Mouse (Mus musculus): ENCODE measurements at regions not wholly inside any gene's neighbourhood (a gene's known extent, or its start where the extent isn't known, plus 50 kb on each side); places are given as distances from the start of the nearest gene placed in this dataset.

- WGBS: 88% methylated on average over 3 of the region's 3 CpGs
- ATAC-seq (replicated peaks; ENCODE audit: low FRiP score, low read depth) (no peak), DNase-seq (ENCODE audit: low spot score) (no peak)
- no peaks in the 10 kb centered on the region for H3K4me1 ChIP-seq (replicated peaks; ENCODE audit: insufficient read depth, low read length)
- H3K4me3 ChIP-seq (replicated peaks; ENCODE audit: low read depth, low read length): no peak overlapping the region
- no peak overlapping the region for H3K27ac ChIP-seq
- TF ChIP-seq CTCF (IDR thresholded peaks at IDR 0.05; ENCODE audit: low read depth): peak; percentile 20; the same call in 1 of the 2 replicates
- H3K9me3 ChIP-seq (replicated peaks; ENCODE audit: low read length): no peaks in the 10 kb centered on the region
- H3K36me3 ChIP-seq (ENCODE audit: insufficient read depth, low read length): no peaks in the 10 kb centered on the region
- H3K27me3 ChIP-seq (ENCODE audit: insufficient read depth, low read length): no peaks in the 10 kb centered on the region
- H3K9ac ChIP-seq (ENCODE audit: low read depth, low read length): no peak overlapping the region
- H3K4me2 ChIP-seq (ENCODE audit: low read length): no peak overlapping the region
Measured at GRCm38 (mm10) chr14:46505266-46505665, 114.8 kb upstream of the Bmp4 start.

- peak; percentile 73 for DNase-seq (ENCODE audit: low spot score)
- Histone ChIP-seq H3K4me2 (ENCODE audit: low read length) (peak overlapping the region; percentile 25; the same call in 1 of the 2 replicates), H3K27me3 (ENCODE audit: insufficient read depth, low read length) (no peaks in the 10 kb centered on the region), H3K27ac (no peak overlapping the region), H3K9ac (ENCODE audit: low read depth, low read length) (no peak overlapping the region), H3K9me3 (replicated peaks; ENCODE audit: low read length) (no peaks in the 10 kb centered on the region), H3K4me3 (replicated peaks; ENCODE audit: low read depth, low read length) (no peak overlapping the region), H3K36me3 (ENCODE audit: insufficient read depth, low read length) (no peaks in the 10 kb centered on the region), H3K4me1 (replicated peaks; ENCODE audit: insufficient read depth, low read length) (no peaks in the 10 kb centered on the region)
- no peak for ATAC-seq (replicated peaks; ENCODE audit: low FRiP score, low read depth)
- TF ChIP-seq CTCF (IDR thresholded peaks at IDR 0.05; ENCODE audit: low read depth): no peak
- 13% methylated on average over 9 of the region's 9 CpGs for WGBS
Measured at GRCm38 (mm10) chr14:46491601-46492000, 101.1 kb upstream of the Bmp4 start.

GRCm38 (mm10) chr14:46491182-46491581, 100.7 kb upstream of the Bmp4 start:
- DNase-seq (ENCODE audit: low spot score) (peak; percentile 25), ATAC-seq (replicated peaks; ENCODE audit: low FRiP score, low read depth) (no peak)
- H3K27ac ChIP-seq: peak overlapping the region; percentile 25; the same call in 1 of the 2 replicates
- no peak overlapping the region for H3K9ac ChIP-seq (ENCODE audit: low read depth, low read length)
- no peak for TF ChIP-seq CTCF (IDR thresholded peaks at IDR 0.05; ENCODE audit: low read depth)
- H3K9me3 ChIP-seq (replicated peaks; ENCODE audit: low read length): no peaks in the 10 kb centered on the region
- H3K4me3 ChIP-seq (replicated peaks; ENCODE audit: low read depth, low read length): no peak overlapping the region
- no peaks in the 10 kb centered on the region for H3K36me3 ChIP-seq (ENCODE audit: insufficient read depth, low read length)
- H3K4me1 ChIP-seq (replicated peaks; ENCODE audit: insufficient read depth, low read length): no peaks in the 10 kb centered on the region
- H3K27me3 ChIP-seq (ENCODE audit: insufficient read depth, low read length): no peaks in the 10 kb centered on the region
- WGBS: 37% methylated on average over 2 of the region's 2 CpGs
- H3K4me2 ChIP-seq (ENCODE audit: low read length): no peak overlapping the region

GRCm38 (mm10) chr14:46487551-46487950, 97.1 kb upstream of the Bmp4 start:
- H3K9me3 ChIP-seq (replicated peaks; ENCODE audit: low read length): no peaks in the 10 kb centered on the region
- H3K36me3 ChIP-seq (ENCODE audit: insufficient read depth, low read length): no peaks in the 10 kb centered on the region
- DNase-seq (ENCODE audit: low spot score): no peak
- no peak overlapping the region for H3K27ac ChIP-seq
- H3K4me3 ChIP-seq (replicated peaks; ENCODE audit: low read depth, low read length): no peak overlapping the region
- no peak for TF ChIP-seq CTCF (IDR thresholded peaks at IDR 0.05; ENCODE audit: low read depth)
- WGBS: 87% methylated on average over 1 of the region's 1 CpGs
- H3K27me3 ChIP-seq (ENCODE audit: insufficient read depth, low read length): no peaks in the 10 kb centered on the region
- no peaks in the 10 kb centered on the region for H3K4me1 ChIP-seq (replicated peaks; ENCODE audit: insufficient read depth, low read length)
- no peak for ATAC-seq (replicated peaks; ENCODE audit: low FRiP score, low read depth)
- H3K9ac ChIP-seq (ENCODE audit: low read depth, low read length): no peak overlapping the region
- H3K4me2 ChIP-seq (ENCODE audit: low read length): no peak overlapping the region

- no peak for ATAC-seq (replicated peaks; ENCODE audit: low FRiP score, low read depth)
- H3K36me3 ChIP-seq (ENCODE audit: insufficient read depth, low read length): no peaks in the 10 kb centered on the region
- H3K4me2 ChIP-seq (ENCODE audit: low read length): no peak overlapping the region
- no peak for TF ChIP-seq CTCF (IDR thresholded peaks at IDR 0.05; ENCODE audit: low read depth)
- no peak overlapping the region for H3K27ac ChIP-seq
- H3K4me1 ChIP-seq (replicated peaks; ENCODE audit: insufficient read depth, low read length): no peaks in the 10 kb centered on the region
- DNase-seq (ENCODE audit: low spot score): no peak
- H3K9me3 ChIP-seq (replicated peaks; ENCODE audit: low read length): no peaks in the 10 kb centered on the region
- H3K27me3 ChIP-seq (ENCODE audit: insufficient read depth, low read length): no peaks in the 10 kb centered on the region
- no peak overlapping the region for H3K9ac ChIP-seq (ENCODE audit: low read depth, low read length)
- H3K4me3 ChIP-seq (replicated peaks; ENCODE audit: low read depth, low read length): no peak overlapping the region
- 83% methylated on average over 7 of the region's 7 CpGs for WGBS
Measured at GRCm38 (mm10) chr14:46480396-46480795, 89.9 kb upstream of the Bmp4 start.

GRCm38 (mm10) chr14:46475945-46476344, 85.5 kb upstream of the Bmp4 start:
- DNase-seq (ENCODE audit: low spot score): no peak
- Histone ChIP-seq H3K27me3 (ENCODE audit: insufficient read depth, low read length) (no peaks in the 10 kb centered on the region), H3K4me2 (ENCODE audit: low read length) (no peak overlapping the region), H3K9ac (ENCODE audit: low read depth, low read length) (no peak overlapping the region), H3K4me1 (replicated peaks; ENCODE audit: insufficient read depth, low read length) (no peaks in the 10 kb centered on the region), H3K27ac (no peak overlapping the region), H3K9me3 (replicated peaks; ENCODE audit: low read length) (no peaks in the 10 kb centered on the region), H3K36me3 (ENCODE audit: insufficient read depth, low read length) (no peaks in the 10 kb centered on the region), H3K4me3 (replicated peaks; ENCODE audit: low read depth, low read length) (no peak overlapping the region)
- WGBS: 70% methylated on average over 1 of the region's 1 CpGs
- TF ChIP-seq CTCF (IDR thresholded peaks at IDR 0.05; ENCODE audit: low read depth): no peak
- no peak for ATAC-seq (replicated peaks; ENCODE audit: low FRiP score, low read depth)

- Histone ChIP-seq H3K4me2 (ENCODE audit: low read length) (no peak overlapping the region), H3K4me1 (replicated peaks; ENCODE audit: insufficient read depth, low read length) (no peaks in the 10 kb centered on the region), H3K27me3 (ENCODE audit: insufficient read depth, low read length) (no peaks in the 10 kb centered on the region), H3K9ac (ENCODE audit: low read depth, low read length) (no peak overlapping the region), H3K27ac (no peak overlapping the region), H3K4me3 (replicated peaks; ENCODE audit: low read depth, low read length) (no peak overlapping the region), H3K36me3 (ENCODE audit: insufficient read depth, low read length) (no peaks in the 10 kb centered on the region), H3K9me3 (replicated peaks; ENCODE audit: low read length) (no peaks in the 10 kb centered on the region)
- no peak for TF ChIP-seq CTCF (IDR thresholded peaks at IDR 0.05; ENCODE audit: low read depth)
- DNase-seq (ENCODE audit: low spot score) (no peak), ATAC-seq (replicated peaks; ENCODE audit: low FRiP score, low read depth) (no peak)
Measured at GRCm38 (mm10) chr14:46462967-46463366, 72.5 kb upstream of the Bmp4 start.
